Mouse (Mus musculus): Measurements from ENCODE around the gene Olfr463. TPM values are rescaled to one million over a fixed set of nuclear protein-coding genes. Genes with fewer than 3 reads are reported as not detected.
A peak's percentile ranks its signal among the peaks of the same experiment; 100 is the strongest.

Olfr463 gene
- total and polyA plus RNA-seq, 3 experiments: not detected

DNA sequence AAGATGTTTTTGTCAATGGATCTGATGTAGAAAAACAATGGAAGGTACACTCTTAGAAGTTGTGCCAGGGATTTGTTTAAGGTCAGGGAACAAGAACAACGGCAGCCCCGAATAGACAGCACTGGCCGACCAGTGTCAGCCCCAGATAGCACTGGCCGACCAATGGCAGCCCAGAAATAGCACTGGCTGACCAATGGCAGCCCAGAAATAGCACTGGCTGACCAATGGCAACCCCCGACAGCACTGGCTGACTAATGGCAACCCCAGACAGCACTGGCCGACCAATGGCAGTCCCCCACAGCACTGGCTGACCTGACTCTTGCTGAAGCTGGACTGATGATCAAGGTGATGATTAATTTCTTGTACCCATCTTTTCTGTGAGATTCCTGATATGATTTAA is 49.3 kb downstream of the Olfr463 start:
- Histone ChIP-seq H3K79me2 (replicated peaks; ENCODE audit: control insufficient read depth, extremely low read depth, insufficient read depth, poor library complexity, severe bottlenecking) (no peaks in the 10 kb centered on the region), H3K36me3 (replicated peaks in 1 of 2; ENCODE audit: control insufficient read depth in 1 of 2, insufficient read depth in 1 of 2, low read length in 1 of 2) (peaks cover 0 to 3% of the 10 kb centered on the region in 2 experiments), H3K27me3 (replicated peaks) (no peaks in the 10 kb centered on the region), H3K27ac (ENCODE audit: insufficient read depth, low read depth) (no peak overlapping the region), H3K9ac (ENCODE audit: insufficient read depth, low read depth) (no peak overlapping the region), H3K4me1 (ENCODE audit: control insufficient read depth in 1 of 2, insufficient read depth in 2 of 2) (peaks cover 0 to 18% of the 10 kb centered on the region in 2 experiments; a peak in 2 of 4 replicates), H3K9me3 (replicated peaks; ENCODE audit: low read length) (no peaks in the 10 kb centered on the region), H3K4me3 (replicated peaks in 1 of 3; ENCODE audit: low read depth in 2 of 3, low read length in 2 of 3, poor library complexity in 1 of 3) (no peak overlapping the region), H3K4me2 (ENCODE audit: insufficient read depth, low read depth, poor library complexity, severe bottlenecking) (no peak overlapping the region)
- in situ Hi-C loops (cut with MboI; ENCODE audit: low pct_ligation_motif_present, low pct_unique_long_range_greater_than_20kb, low sequenced_read_pairs) (no loop called here), dilution Hi-C loops (cut with MboI; ENCODE audit: extremely low pct_ligation_motif_present, extremely low pct_unique_long_range_greater_than_20kb, low sequenced_read_pairs) (no loop called here)
- no peak for DNase-seq (ENCODE audit: extremely low read depth)
- TF ChIP-seq NRF1 (IDR thresholded peaks at IDR 0.05; ENCODE audit: low read depth, low read length) (0 out of 2 replicates have a peak, but pooled peaks have one; percentile 18), KAT2A (IDR thresholded peaks at IDR 0.05; ENCODE audit: insufficient replicate concordance, low read length) (no peak), CHD2 (IDR thresholded peaks at IDR 0.05; ENCODE audit: low read length) (peak; percentile 80)

DNA sequence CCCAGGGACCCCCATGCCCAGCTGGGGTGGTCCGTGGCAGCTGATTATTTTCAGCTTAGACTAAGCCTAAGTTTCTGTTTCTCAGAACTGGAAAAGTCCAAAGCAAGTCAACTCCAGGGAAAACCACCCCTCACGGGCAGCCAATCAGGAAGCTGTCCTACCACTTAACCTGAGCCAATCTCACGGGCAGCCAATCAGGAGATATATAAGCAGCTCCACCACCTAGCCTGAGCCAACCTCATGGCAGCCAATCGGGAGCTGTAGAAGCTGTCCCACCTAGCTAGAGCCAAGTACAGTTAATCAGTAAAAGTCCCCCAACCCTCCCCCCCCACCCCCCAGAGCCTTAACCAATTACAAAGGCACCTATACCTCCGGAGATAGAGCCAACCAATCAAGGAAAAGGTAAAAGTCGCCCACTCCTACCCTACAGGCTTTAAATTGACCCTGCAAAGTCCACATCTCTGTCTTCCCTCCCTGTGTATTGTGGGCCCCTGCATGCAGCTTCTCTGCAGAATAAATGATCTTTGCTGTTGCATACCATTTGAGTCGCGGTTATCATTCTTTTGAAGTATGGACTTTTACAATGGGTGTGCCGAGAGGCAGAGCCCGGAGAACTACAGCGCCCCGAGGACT is 50.1 kb downstream of the Olfr463 start:
- no peak for TF ChIP-seq JUND (conservative IDR thresholded peaks at IDR 0.05; ENCODE audit: low read depth, low read length)
- no peak for TF ChIP-seq IRF4 (IDR thresholded peaks at IDR 0.05; ENCODE audit: low read depth, low read length)
- TF ChIP-seq MXI1 (IDR thresholded peaks at IDR 0.05; ENCODE audit: low read depth, low read length): no peak
- TF ChIP-seq CHD2 (IDR thresholded peaks at IDR 0.05; ENCODE audit: low read length): no peak
- TF ChIP-seq TCF12 (IDR thresholded peaks at IDR 0.05; ENCODE audit: low read depth, low read length): no peak
- TF ChIP-seq NRF1 (IDR thresholded peaks at IDR 0.05; ENCODE audit: low read depth, low read length): no peak
- TF ChIP-seq CHD1 (IDR thresholded peaks at IDR 0.05; ENCODE audit: low read depth, low read length): no peak
- TF ChIP-seq MAFK (IDR thresholded peaks at IDR 0.05; ENCODE audit: insufficient replicate concordance, low read length): no peak
- TF ChIP-seq ZNF384 (IDR thresholded peaks at IDR 0.05; ENCODE audit: low read depth, low read length): no peak
- TF ChIP-seq USF1 (IDR thresholded peaks at IDR 0.05; ENCODE audit: low read depth, low read length): no peak
- no peak for TF ChIP-seq CTCF (conservative IDR thresholded peaks at IDR 0.05 in 1 of 2, IDR thresholded peaks at IDR 0.05 in 1 of 2; ENCODE audit: low read depth in 2 of 2, low read length in 2 of 2)
- TF ChIP-seq UBTF (IDR thresholded peaks at IDR 0.05; ENCODE audit: low read depth, low read length): no peak
- TF ChIP-seq USF2 (conservative IDR thresholded peaks at IDR 0.05; ENCODE audit: low read depth, low read length): no peak
- no peaks in the 10 kb centered on the region for H3K9me3 ChIP-seq (replicated peaks; ENCODE audit: low read length)
- no peaks in the 10 kb centered on the region for H3K27me3 ChIP-seq (replicated peaks)
- in situ Hi-C loops (cut with MboI; ENCODE audit: low pct_ligation_motif_present, low pct_unique_long_range_greater_than_20kb, low sequenced_read_pairs) (no loop called here), dilution Hi-C loops (cut with MboI; ENCODE audit: extremely low pct_ligation_motif_present, extremely low pct_unique_long_range_greater_than_20kb, low sequenced_read_pairs) (no loop called here)
- no peak overlapping the region for H3K27ac ChIP-seq (ENCODE audit: insufficient read depth, low read depth)
- no peak overlapping the region for H3K4me3 ChIP-seq (replicated peaks in 1 of 3; ENCODE audit: low read depth in 2 of 3, low read length in 2 of 3, poor library complexity in 1 of 3)
- no peaks in the 10 kb centered on the region for H3K79me2 ChIP-seq (replicated peaks; ENCODE audit: control insufficient read depth, extremely low read depth, insufficient read depth, poor library complexity, severe bottlenecking)
- H3K36me3 ChIP-seq (replicated peaks in 1 of 2; ENCODE audit: control insufficient read depth in 1 of 2, insufficient read depth in 1 of 2, low read length in 1 of 2): peaks cover 0 to 3% of the 10 kb centered on the region in 2 experiments
- DNase-seq (ENCODE audit: extremely low read depth): no peak
- no peak overlapping the region for H3K9ac ChIP-seq (ENCODE audit: insufficient read depth, low read depth)
- H3K4me1 ChIP-seq (ENCODE audit: control insufficient read depth in 1 of 2, insufficient read depth in 2 of 2): peaks cover 0 to 22% of the 10 kb centered on the region in 2 experiments; a peak in 2 of 4 replicates
- no peak overlapping the region for H3K4me2 ChIP-seq (ENCODE audit: insufficient read depth, low read depth, poor library complexity, severe bottlenecking)

Other genes with a start within 250 kb of the Olfr463 start
- gene Rnf43, start 234.7 kb downstream of the Olfr463 start, total RNA-seq (2012; rRNA removed): 23.8 and 27.7 TPM in 2 replicates
- gene Rnf43, start 234.7 kb downstream of the Olfr463 start, total RNA-seq (2014; rRNA removed): 10.7 and 12.2 TPM in 2 replicates
- 26.3 and 27.8 TPM in 2 replicates for gene Rnf43, start 234.7 kb downstream of the Olfr463 start, polyA plus RNA-seq (2012; ENCODE audit: insufficient read length, low read depth)
- 241 and 287 TPM in 2 replicates for gene Supt4a, start 159.8 kb downstream of the Olfr463 start, total RNA-seq (2012; rRNA removed)
- gene Supt4a, start 159.8 kb downstream of the Olfr463 start, total RNA-seq (2014; rRNA removed): 251 and 256 TPM in 2 replicates
- 220 and 229 TPM in 2 replicates for gene Supt4a, start 159.8 kb downstream of the Olfr463 start, polyA plus RNA-seq (2012; ENCODE audit: insufficient read length, low read depth)
- gene Tspoap1, start 136.8 kb downstream of the Olfr463 start, total RNA-seq (2012; rRNA removed): 19.9 and 36.9 TPM in 2 replicates
- gene Tspoap1, start 136.8 kb downstream of the Olfr463 start, total RNA-seq (2014; rRNA removed): 12.8 and 16.5 TPM in 2 replicates
- gene Tspoap1, start 136.8 kb downstream of the Olfr463 start, polyA plus RNA-seq (2012; ENCODE audit: insufficient read length, low read depth): 11.6 and 12.3 TPM in 2 replicates
- not detected in 2 replicates for gene Mpo, start 103.8 kb downstream of the Olfr463 start, total RNA-seq (2012; rRNA removed)
- gene Mpo, start 103.8 kb downstream of the Olfr463 start, total RNA-seq (2014; rRNA removed): not detected in 2 replicates
- gene Mpo, start 103.8 kb downstream of the Olfr463 start, polyA plus RNA-seq (2012; ENCODE audit: insufficient read length, low read depth): not detected in 2 replicates
- not detected in 2 replicates for gene Lpo, start 69.1 kb downstream of the Olfr463 start, total RNA-seq (2012; rRNA removed)
- not detected in 2 replicates for gene Lpo, start 69.1 kb downstream of the Olfr463 start, total RNA-seq (2014; rRNA removed)
- gene Lpo, start 69.1 kb downstream of the Olfr463 start, polyA plus RNA-seq (2012; ENCODE audit: insufficient read length, low read depth): not detected in 2 replicates
- 17.9 and 24.4 TPM in 2 replicates for gene Mks1, start 44.2 kb downstream of the Olfr463 start, total RNA-seq (2012; rRNA removed)
- gene Mks1, start 44.2 kb downstream of the Olfr463 start, total RNA-seq (2014; rRNA removed): 16.9 and 20.4 TPM in 2 replicates
- 26.3 and 27.7 TPM in 2 replicates for gene Mks1, start 44.2 kb downstream of the Olfr463 start, polyA plus RNA-seq (2012; ENCODE audit: insufficient read length, low read depth)
- gene Epx, start 21.9 kb downstream of the Olfr463 start, total RNA-seq (2012; rRNA removed): not detected in 2 replicates
- gene Epx, start 21.9 kb downstream of the Olfr463 start, total RNA-seq (2014; rRNA removed): not detected in 2 replicates
- gene Epx, start 21.9 kb downstream of the Olfr463 start, polyA plus RNA-seq (2012; ENCODE audit: insufficient read length, low read depth): 0.10 TPM in 1 of 2 replicates, not detected in the other
- 0.17 and 0.34 TPM in 2 replicates for gene Olfr462, start 5.1 kb downstream of the Olfr463 start, total RNA-seq (2012; rRNA removed)
- not detected in 2 replicates for gene Olfr462, start 5.1 kb downstream of the Olfr463 start, total RNA-seq (2014; rRNA removed)
- not detected in 2 replicates for gene Olfr462, start 5.1 kb downstream of the Olfr463 start, polyA plus RNA-seq (2012; ENCODE audit: insufficient read length, low read depth)
- not detected in 2 replicates for gene Olfr464, start 23.6 kb upstream of the Olfr463 start, total RNA-seq (2012; rRNA removed)
- not detected in 2 replicates for gene Olfr464, start 23.6 kb upstream of the Olfr463 start, total RNA-seq (2014; rRNA removed)
- gene Olfr464, start 23.6 kb upstream of the Olfr463 start, polyA plus RNA-seq (2012; ENCODE audit: insufficient read length, low read depth): not detected in 2 replicates
- 35.8 and 43.0 TPM in 2 replicates for gene Dynll2, start 90.1 kb upstream of the Olfr463 start, total RNA-seq (2012; rRNA removed)
- 13.0 and 14.0 TPM in 2 replicates for gene Dynll2, start 90.1 kb upstream of the Olfr463 start, total RNA-seq (2014; rRNA removed)
- 147 and 148 TPM in 2 replicates for gene Dynll2, start 90.1 kb upstream of the Olfr463 start, polyA plus RNA-seq (2012; ENCODE audit: insufficient read length, low read depth)
- gene Srsf1, start 150.0 kb upstream of the Olfr463 start, total RNA-seq (2012; rRNA removed): 416 and 617 TPM in 2 replicates
- gene Srsf1, start 150.0 kb upstream of the Olfr463 start, total RNA-seq (2014; rRNA removed): 812 and 852 TPM in 2 replicates
- 705 and 730 TPM in 2 replicates for gene Srsf1, start 150.0 kb upstream of the Olfr463 start, polyA plus RNA-seq (2012; ENCODE audit: insufficient read length, low read depth)
- gene Vezf1, start 170.9 kb upstream of the Olfr463 start, total RNA-seq (2012; rRNA removed): 5.6 and 7.4 TPM in 2 replicates
- gene Vezf1, start 170.9 kb upstream of the Olfr463 start, total RNA-seq (2014; rRNA removed): 8.3 and 9.8 TPM in 2 replicates
- gene Vezf1, start 170.9 kb upstream of the Olfr463 start, polyA plus RNA-seq (2012; ENCODE audit: insufficient read length, low read depth): 10.1 and 11.4 TPM in 2 replicates
- gene Cuedc1, start 200.7 kb upstream of the Olfr463 start, total RNA-seq (2012; rRNA removed): 0.34 and 0.47 TPM in 2 replicates
- gene Cuedc1, start 200.7 kb upstream of the Olfr463 start, total RNA-seq (2014; rRNA removed): 0.18 and 0.20 TPM in 2 replicates
- 0.51 and 0.76 TPM in 2 replicates for gene Cuedc1, start 200.7 kb upstream of the Olfr463 start, polyA plus RNA-seq (2012; ENCODE audit: insufficient read length, low read depth)

Measured in CH12.LX (cell line).